Mouse (Mus musculus) kidney, adult 2 months (tissue): ENCODE measurements at regions not wholly inside any gene's neighbourhood (a gene's known extent, or its start where the extent isn't known, plus 50 kb on each side); places are given as distances from the start of the nearest gene placed in this dataset.
A peak's percentile ranks its signal among the peaks of the same experiment; 100 is the strongest.

ENCODE experiments used
- DNase-seq: peaks from one replicate; pipeline ENCODE4 v3.0.0; 2021
- H3K27ac ChIP-seq: fragments of 200-500 bp; 2 replicates; pipeline ENCODE4 v1.5.1; 2012; ENCODE audit warnings: low read depth, low read length, control low read depth, inconsistent platforms; ENCODE audit not compliant: insufficient read depth
- H3K27me3 ChIP-seq: fragments of 200-500 bp; replicated peaks from 2 replicates; pipeline ENCODE4 v1.6.1; 2012; ENCODE audit warnings: mild to moderate bottlenecking, moderate library complexity, low read length, inconsistent platforms; ENCODE audit not compliant: control insufficient read depth, insufficient read depth
- H3K36me3 ChIP-seq: fragments of 200-500 bp; 2 replicates; pipeline ENCODE4 v1.6.1; 2012; ENCODE audit warnings: mild to moderate bottlenecking, moderate library complexity, low read length, inconsistent platforms; ENCODE audit not compliant: control insufficient read depth, insufficient read depth
- H3K4me1 ChIP-seq: fragments of 200-500 bp; 2 replicates; pipeline ENCODE4 v1.6.1; 2011; ENCODE audit warnings: low read length; ENCODE audit not compliant: control insufficient read depth, insufficient read depth
- H3K4me3 ChIP-seq: fragments of 200-500 bp; 2 replicates; pipeline ENCODE4 v1.5.1; 2011; ENCODE audit warnings: mild to moderate bottlenecking, low read depth, low read length, control low read depth; ENCODE audit not compliant: insufficient read depth
- CTCF ChIP-seq: fragments of 200-500 bp; conservative IDR thresholded peaks from 2 replicates; pipeline ENCODE4 v1.5.1; 2011; ENCODE audit warnings: low read depth, mild to moderate bottlenecking, control low read depth, low read length, moderate library complexity, mixed read lengths; ENCODE audit not compliant: insufficient read depth, insufficient read length
- POLR2A ChIP-seq: fragments of 200-500 bp; IDR thresholded peaks from one replicate; pipeline ENCODE4 v1.6.1; 2011; ENCODE audit warnings: low read depth, low read length, control low read depth
- WGBS: fragments of 180-500 bp; shearing (Covaris S2); methylation state at CpG from one replicate; pipeline ENCODE4 v1.1.7; 2018; 5-methylcytosine and 5-hydroxymethylcytosine counted together

- H3K4me1 ChIP-seq: no peaks in the 10 kb centered on the region
- 94% methylated on average over 7 of the region's 7 CpGs for whole genome bisulfite sequencing
- DNase-seq: no peak
- no peak overlapping the region for H3K27ac ChIP-seq
- no peaks in the 10 kb centered on the region for H3K27me3 ChIP-seq
- no peak for TF ChIP-seq CTCF
- no peak for TF ChIP-seq POLR2A
- no peaks in the 10 kb centered on the region for H3K36me3 ChIP-seq
- H3K4me3 ChIP-seq: no peak overlapping the region
Measured at GRCm38 (mm10) chr5:119130176-119130575, 540.3 kb upstream of the Tbx3 start.

GRCm38 (mm10) chr5:119131461-119131860, 539.0 kb upstream of the Tbx3 start:
- no peak for TF ChIP-seq POLR2A
- TF ChIP-seq CTCF: no peak
- no peak overlapping the region for H3K4me3 ChIP-seq
- H3K27ac ChIP-seq: no peak overlapping the region
- WGBS: 48% methylated on average over 10 of the region's 10 CpGs
- no peaks in the 10 kb centered on the region for H3K4me1 ChIP-seq
- no peaks in the 10 kb centered on the region for H3K36me3 ChIP-seq
- no peak for DNase-seq
- no peaks in the 10 kb centered on the region for H3K27me3 ChIP-seq

DNA sequence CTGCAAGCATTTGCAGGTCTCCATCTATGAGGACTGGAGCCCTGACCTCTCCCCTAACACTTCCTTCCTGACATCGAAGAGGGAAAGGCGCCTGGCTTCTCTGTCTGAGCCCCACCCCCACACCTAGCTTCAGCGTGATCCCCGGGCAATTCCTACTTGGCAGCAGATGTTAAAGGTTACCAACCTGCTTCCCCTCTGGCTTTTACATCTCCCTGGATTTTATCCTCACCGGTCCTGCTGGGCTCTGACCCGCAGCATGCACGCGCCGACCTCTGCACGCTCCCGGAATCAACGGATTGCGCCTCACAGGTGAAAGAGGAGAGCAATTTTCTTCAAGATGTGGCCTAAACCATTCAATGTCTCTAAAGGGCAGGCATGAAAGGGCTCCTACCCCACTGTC, 537.1 kb upstream of the Tbx3 start:
- Histone ChIP-seq H3K36me3 (no peaks in the 10 kb centered on the region), H3K27me3 (no peaks in the 10 kb centered on the region), H3K4me3 (no peak overlapping the region), H3K27ac (no peak overlapping the region), H3K4me1 (no peaks in the 10 kb centered on the region)
- WGBS: 46% methylated on average over 13 of the region's 13 CpGs
- TF ChIP-seq POLR2A (no peak), CTCF (no peak)
- DNase-seq: no peak

- Histone ChIP-seq H3K27me3 (no peaks in the 10 kb centered on the region), H3K27ac (no peak overlapping the region), H3K4me3 (no peak overlapping the region), H3K4me1 (no peaks in the 10 kb centered on the region), H3K36me3 (no peaks in the 10 kb centered on the region)
- no peak for TF ChIP-seq POLR2A
- no peak for TF ChIP-seq CTCF
- no peak for DNase-seq
- WGBS: 68% methylated on average over 8 of the region's 8 CpGs
Measured at GRCm38 (mm10) chr5:119136916-119137315, 533.6 kb upstream of the Tbx3 start.

DNA sequence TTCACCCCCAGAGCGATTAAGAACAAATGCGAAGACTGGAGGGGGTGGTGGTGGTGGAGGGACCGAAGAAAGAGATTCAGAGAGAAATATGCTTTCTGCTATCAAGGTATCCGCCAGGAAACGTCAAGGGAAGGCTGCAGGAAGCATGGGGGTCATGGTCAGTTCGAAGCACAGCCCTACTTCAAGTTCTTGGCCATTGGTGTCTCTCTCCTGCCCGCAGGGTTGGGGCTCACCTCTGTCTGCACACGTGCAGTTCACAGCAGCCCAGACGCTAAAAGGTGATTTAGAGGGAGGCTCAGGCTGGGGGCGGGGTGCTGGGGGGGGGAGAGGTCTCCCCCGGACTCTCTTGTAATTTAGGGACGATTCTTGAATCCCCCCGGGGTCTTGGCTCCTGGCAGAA, 533.1 kb upstream of the Tbx3 start:
- H3K4me3 ChIP-seq: peak overlapping the region; percentile 24; the same call in 1 of the 2 replicates
- no peak for DNase-seq
- no peaks in the 10 kb centered on the region for H3K36me3 ChIP-seq
- no peaks in the 10 kb centered on the region for H3K27me3 ChIP-seq
- H3K4me1 ChIP-seq: no peaks in the 10 kb centered on the region
- WGBS: 22% methylated on average over 13 of the region's 13 CpGs
- TF ChIP-seq CTCF (no peak), POLR2A (no peak)
- H3K27ac ChIP-seq: no peak overlapping the region

DNA sequence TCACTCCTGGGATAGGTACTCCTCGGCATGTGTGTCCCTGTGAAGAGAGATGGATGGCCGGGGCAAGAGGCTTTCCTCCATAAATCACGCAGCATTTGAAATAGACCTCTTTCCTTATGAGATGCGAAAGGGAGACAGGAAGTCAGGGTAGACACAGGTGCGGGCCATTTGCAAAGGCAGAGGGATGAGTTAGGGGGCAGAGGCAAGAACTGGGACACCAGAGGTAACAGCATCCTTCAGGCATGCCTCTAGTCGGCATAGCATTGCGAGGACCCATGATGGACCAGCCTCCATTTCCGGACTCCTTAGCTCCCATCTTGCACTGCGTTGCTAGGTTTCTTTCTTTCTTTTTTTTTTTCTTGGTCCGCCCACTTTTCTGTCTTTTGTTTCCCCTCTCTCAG, 532.6 kb upstream of the Tbx3 start:
- peak; percentile 17 for DNase-seq
- TF ChIP-seq POLR2A: no peak
- TF ChIP-seq CTCF: no peak
- 33% methylated on average over 10 of the region's 10 CpGs for WGBS
- H3K4me3 ChIP-seq: peak overlapping the region; percentile 24; the same call in 1 of the 2 replicates
- no peaks in the 10 kb centered on the region for H3K4me1 ChIP-seq
- H3K27me3 ChIP-seq: no peaks in the 10 kb centered on the region
- H3K27ac ChIP-seq: no peak overlapping the region
- no peaks in the 10 kb centered on the region for H3K36me3 ChIP-seq

GRCm38 (mm10) chr5:119138293-119138692, 532.2 kb upstream of the Tbx3 start:
- TF ChIP-seq POLR2A: no peak
- TF ChIP-seq CTCF: no peak
- Histone ChIP-seq H3K4me3 (no peak overlapping the region), H3K4me1 (no peaks in the 10 kb centered on the region), H3K27ac (no peak overlapping the region), H3K36me3 (no peaks in the 10 kb centered on the region), H3K27me3 (no peaks in the 10 kb centered on the region)
- WGBS: 53% methylated on average over 14 of the region's 14 CpGs
- DNase-seq: peak; percentile 23

DNA sequence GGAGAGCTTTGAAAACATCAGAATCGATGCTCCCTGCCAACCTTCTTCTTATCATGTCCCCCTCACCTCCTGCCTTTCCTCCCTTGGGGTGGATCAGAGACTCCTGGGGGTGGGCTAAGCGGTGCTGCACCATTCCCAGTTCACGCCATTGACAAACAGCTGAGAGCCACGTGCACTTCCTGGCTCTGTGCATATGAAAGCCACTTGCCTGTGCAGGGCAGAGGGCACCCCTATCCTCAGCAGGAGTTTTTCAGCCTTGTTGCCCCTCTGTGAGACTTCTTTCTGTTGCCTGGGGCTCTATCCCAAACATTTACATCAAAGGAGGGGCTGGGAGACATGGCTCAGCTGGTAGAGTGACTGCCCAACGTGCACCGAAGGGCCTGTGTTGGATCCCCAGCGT, 531.1 kb upstream of the Tbx3 start:
- Histone ChIP-seq H3K27me3 (no peaks in the 10 kb centered on the region), H3K36me3 (no peaks in the 10 kb centered on the region), H3K4me1 (no peaks in the 10 kb centered on the region), H3K27ac (no peak overlapping the region), H3K4me3 (no peak overlapping the region)
- 61% methylated on average over 7 of the region's 7 CpGs for WGBS
- no peak for DNase-seq
- TF ChIP-seq POLR2A: no peak
- no peak for TF ChIP-seq CTCF
